Comparison of ENCODE assay signal across 21 mouse cellular contexts in the genomic region with DNA sequence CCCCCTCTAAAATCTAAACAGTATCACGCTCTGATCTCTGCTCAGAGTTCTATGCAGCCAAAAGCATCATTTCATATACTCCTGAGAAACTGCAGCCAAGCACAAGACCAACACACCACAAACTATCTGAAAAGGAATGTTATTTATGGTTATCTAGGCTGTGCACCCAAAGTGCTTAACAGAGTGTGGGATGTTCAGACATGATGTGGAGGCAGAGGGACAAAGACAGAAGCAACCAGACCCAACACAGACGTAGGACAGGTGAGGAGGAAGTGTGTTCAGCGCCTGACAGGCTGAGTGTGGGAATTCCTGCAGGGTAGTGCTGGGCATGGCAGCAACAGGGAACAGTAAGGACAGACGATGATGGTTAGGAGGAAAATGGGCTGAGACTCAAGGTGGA. TPM values are rescaled to one million over a fixed set of nuclear protein-coding genes. Genes with fewer than 3 reads are reported as not detected.
A peak's percentile ranks its signal among the peaks of the same experiment; 100 is the strongest.
DNase-seq lines count a peak whose midpoint lies in the region; ATAC-seq lines count a peak whose summit lies in the region.
"Had no signal": no experiment of that assay in that cellular context is flagged by ENCODE, and none has a peak within 500 bp of the region (broad histone marks: within the 10 kb centered on the region; RNA-seq: fewer than 3 reads in every experiment).

No protein-coding gene starts in this region.

- no peak for DNase-seq in frontal cortex, postnatal 10 days (ENCODE audit: low spot score in 2 of 2)
- DNase-seq in left cerebral cortex, postnatal 36 days (ENCODE audit: low spot score in 2 of 2), result peak; percentile 38 to 54
- DNase-seq in left cerebral cortex, postnatal 4 days, result no peak
- DNase-seq in right cerebral cortex, adult 18-20 months, result peak; percentile 35
- DNase-seq in right cerebral cortex, postnatal 4 days, result no peak
- DNase-seq in natural killer cell, adult 2 months (ENCODE audit: low spot score in 2 of 2), result no peak
- DNase-seq: adrenal gland, adult 8-10 months; adrenal gland, postnatal 25 days; cerebellum, adult 18-20 months; cerebellum, adult 9-10 months; cerebellum, postnatal 14 days; gastrocnemius, postnatal 25 days; heart, adult 2 months had no signal

- ATAC-seq in frontal cortex, adult (ENCODE audit: low TSS enrichment), result peak; percentile 72
- ATAC-seq: activated CD4-positive, CD25-positive, alpha-beta regulatory T cell, adult 4 months; forebrain, embryonic 13.5 days; forebrain, embryonic 16.5 days had no signal

- intact Hi-C loops in left cerebral cortex, postnatal 36 days (cut with DNase I), result no loop called here
- intact Hi-C loops in left cerebral cortex, postnatal 4 days (cut with DNase I), result no loop called here

RNA-seq across cellular contexts. Expression of a gene that starts 11.9 kb away (rescaled TPM):
- total RNA-seq in left cerebral cortex, postnatal 36 days (2021), result 1 to 10 TPM; 1.3 to 2.2 TPM
- 1 to 10 TPM in 1 of 2 experiments, under 1 TPM in 1; 0.77 to 1.2 TPM for total RNA-seq in left cerebral cortex, postnatal 4 days (2021)
- total RNA-seq: hematopoietic stem cell, adult 5-6 weeks had no signal

RNA-seq across cellular contexts. Expression of a gene that starts 14.5 kb away (rescaled TPM):
- not detected for total RNA-seq in left cerebral cortex, postnatal 36 days (2021)
- total RNA-seq in left cerebral cortex, postnatal 4 days (2021), result not detected
- total RNA-seq: ES-E14 had no signal

RNA-seq across cellular contexts. Expression of a gene that starts 18.8 kb away (rescaled TPM):
- total RNA-seq in left cerebral cortex, postnatal 36 days (2021), result 100 to 1,000 TPM in 1 of 2 experiments, 10 to 100 TPM in 1; 92.6 to 103 TPM
- total RNA-seq in left cerebral cortex, postnatal 4 days (2021), result 100 to 1,000 TPM; 116 to 123 TPM

RNA-seq across cellular contexts. Expression of a gene that starts 18.9 kb away (rescaled TPM):
- total RNA-seq in left cerebral cortex, postnatal 36 days (2021), result not detected
- total RNA-seq in left cerebral cortex, postnatal 4 days (2021), result not detected
- total RNA-seq: adrenal gland, adult 8-10 months; adrenal gland, postnatal 25 days; gastrocnemius, adult 8-10 months; gastrocnemius, postnatal 25 days; heart, adult 2 months; heart, postnatal 25 days; hematopoietic stem cell, adult 5-6 weeks had no signal

RNA-seq across cellular contexts. Expression of a gene that starts 31.6 kb away (rescaled TPM):
- 10 to 100 TPM; 26.1 to 31.1 TPM for total RNA-seq in left cerebral cortex, postnatal 36 days (2021)
- total RNA-seq in left cerebral cortex, postnatal 4 days (2021), result 10 to 100 TPM; 40.7 to 45.1 TPM

Comparison
In these comparisons a context has a peak if more than half of its experiments do, and no peak if none do; other contexts are left out.
1. DNase-seq: peak in left cerebral cortex, postnatal 36 days (2 of 2) and right cerebral cortex, adult 18-20 months (single experiment); none in frontal cortex, postnatal 10 days (0 of 2), left cerebral cortex, postnatal 4 days (single experiment), right cerebral cortex, postnatal 4 days (single experiment) and natural killer cell, adult 2 months (0 of 2).